Mouse (Mus musculus) heart, postnatal 0 days (tissue): ENCODE data around the gene Stx1b.

Experiments
- CTCF ChIP-seq: IDR thresholded peaks from 2 replicates; pipeline ENCODE4 v1.5.1; 2016; ENCODE audit warnings: antibody characterized with exemption, control low read depth, low read depth
- EP300 ChIP-seq: IDR thresholded peaks from 2 replicates; pipeline ENCODE4 v1.6.1; 2016; ENCODE audit warnings: antibody characterized with exemption, low read depth

DNA sequence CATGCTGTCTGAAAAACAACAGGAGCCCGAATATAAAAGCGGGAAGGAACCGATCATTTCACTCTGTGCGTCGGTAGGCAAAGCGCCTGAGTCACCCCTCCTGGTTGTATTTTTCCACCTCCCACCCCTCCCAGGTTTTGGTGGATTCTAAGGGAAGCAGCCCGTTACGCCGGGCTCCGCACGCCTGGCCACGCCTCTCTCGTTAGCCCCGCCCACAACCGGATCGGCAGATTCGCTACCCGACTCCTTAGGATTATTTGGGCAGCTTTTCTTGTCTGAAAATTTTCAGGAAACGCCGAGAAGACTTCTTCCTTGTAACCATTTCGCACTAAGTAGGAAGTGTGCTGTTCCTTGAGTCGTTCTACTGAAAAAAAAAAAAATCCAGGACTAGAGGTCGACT, 47.9 kb downstream of the Stx1b start, which contains the start of gene Setd1a:
- TF ChIP-seq CTCF (no peak), EP300 (no peak)
